Mouse (Mus musculus): ENCODE measurements around the gene Hils1.

The Hils1 gene

DNA sequence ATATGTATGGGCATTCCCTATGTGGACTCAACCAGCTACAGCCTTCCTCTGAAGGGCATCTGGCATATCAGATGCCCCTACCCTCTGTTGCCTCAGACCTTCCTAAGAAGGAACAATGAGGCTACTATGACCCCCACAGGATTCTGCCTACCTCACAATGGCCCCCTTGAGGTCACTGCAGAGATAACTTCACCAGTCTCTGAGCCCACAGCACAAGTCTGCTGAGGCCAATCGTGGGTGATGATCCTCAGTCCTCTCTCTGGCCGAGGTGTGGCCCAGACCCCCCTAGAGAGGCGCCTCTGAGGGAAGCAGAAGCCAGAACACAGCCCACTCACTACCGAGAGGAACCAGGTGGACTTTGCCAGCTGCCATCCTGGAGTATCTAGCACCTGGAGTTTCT lies at the start of gene Hils1:
Gene Hils1 (plus strand): TSS at position 175 of the 400 bp plus-strand sequence.
- no peak for DNase-seq

DNA sequence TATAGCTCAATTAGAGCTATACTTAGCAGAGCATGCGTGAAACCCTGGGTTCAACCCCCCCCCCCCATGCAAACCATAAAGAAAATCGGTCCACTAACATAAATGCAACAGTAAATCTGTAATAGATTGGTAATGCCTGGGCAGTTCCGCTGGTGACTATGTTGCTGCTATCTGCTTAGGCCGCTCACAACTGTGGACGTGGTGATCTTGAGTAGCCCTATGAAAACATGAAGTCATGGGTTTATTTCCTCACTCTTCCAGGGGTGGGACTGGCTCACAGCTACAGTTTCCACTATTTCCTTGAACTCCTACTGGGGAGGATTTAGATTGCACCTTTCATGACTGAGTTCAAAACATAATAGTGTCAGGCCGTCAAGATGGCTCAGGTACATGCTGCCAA lies 49.7 kb upstream of the Hils1 start:
- no peak for DNase-seq

DNA sequence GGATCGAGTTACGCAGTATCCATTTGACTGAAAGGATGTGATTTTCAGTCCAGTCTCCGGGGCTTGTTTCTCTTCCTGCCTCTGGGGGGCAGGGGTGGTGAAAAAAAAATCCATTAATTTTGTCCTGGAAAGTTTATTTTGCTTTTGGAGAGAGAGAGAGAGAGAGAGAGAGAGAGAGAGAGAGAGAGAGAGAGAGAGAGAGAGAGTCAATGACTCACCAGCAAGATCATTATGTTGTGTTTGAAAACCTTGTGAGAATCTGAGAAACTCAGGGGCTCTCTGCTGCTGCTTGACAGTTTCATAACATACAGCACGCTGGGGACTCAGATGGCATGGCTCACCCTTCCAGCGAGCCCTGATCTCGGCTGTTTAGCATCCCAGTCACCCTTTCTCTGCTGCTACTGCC lies 46.4 kb upstream of the Hils1 start:
- no peak for DNase-seq

DNA sequence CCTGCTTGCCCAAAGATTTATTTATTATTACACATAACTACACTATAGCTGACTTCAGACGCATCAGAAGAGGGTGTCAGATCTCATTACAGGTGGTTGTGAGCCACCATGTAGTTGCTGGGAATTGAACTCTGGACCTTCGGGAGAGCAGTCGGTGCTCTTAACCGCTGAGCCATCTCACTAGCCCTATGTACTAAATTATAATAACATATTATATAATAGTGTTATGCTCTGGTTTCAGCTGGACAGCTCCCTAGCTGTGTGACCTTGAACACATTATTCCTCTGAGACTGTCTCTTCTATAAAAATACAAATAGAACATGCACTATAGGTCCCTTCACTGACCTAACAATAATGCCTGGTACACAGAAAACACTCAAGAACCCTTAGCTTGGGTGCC lies 42.4 kb upstream of the Hils1 start:
- DNase-seq: no peak

DNA sequence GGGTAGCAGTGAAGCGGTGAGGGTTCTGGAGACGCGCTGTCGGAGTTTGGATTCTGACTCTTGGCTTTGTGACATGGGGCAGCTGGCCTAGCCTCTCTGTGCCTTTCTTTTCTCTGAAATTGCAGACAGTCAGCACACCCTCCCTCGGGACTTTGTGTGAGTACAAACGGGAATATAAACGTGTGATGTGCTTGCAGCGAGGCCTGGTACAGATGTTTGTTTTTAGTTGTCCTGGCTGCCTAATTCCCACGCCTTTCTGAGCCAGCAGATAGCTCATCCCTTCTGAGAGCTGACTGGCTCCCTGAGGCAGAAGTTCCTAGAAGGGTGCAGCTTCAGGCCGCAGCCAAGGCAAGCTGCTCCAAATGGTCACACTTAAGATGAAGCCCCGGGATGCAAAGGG lies 41.0 kb upstream of the Hils1 start:
- no peak for DNase-seq

DNA sequence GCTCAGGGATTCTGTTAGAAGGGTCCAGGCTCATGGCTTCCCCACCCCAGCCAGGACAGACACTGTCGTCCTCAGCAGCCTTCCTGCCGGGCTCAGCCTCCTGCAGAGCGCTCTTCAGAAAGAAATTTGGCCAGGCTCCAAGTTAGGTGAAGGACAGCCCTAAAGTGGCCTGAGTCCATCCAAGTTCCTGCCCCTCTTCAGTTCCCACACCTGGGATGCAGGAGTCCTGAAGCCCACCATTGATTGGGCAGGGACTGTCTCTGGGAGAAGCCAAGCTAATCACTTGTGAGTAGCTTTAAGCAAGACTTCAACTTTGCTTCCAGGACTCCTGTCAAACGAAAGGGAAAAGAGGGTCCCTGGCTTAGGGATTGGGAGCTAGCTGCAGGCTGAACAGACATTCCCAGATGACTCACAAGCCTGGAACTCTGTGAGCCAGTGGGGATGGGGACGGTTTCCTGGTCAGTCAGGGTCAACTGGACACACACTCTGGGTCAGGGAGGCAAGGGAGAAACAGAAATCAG lies 39.6 kb upstream of the Hils1 start:
- DNase-seq: peak; percentile 46

DNA sequence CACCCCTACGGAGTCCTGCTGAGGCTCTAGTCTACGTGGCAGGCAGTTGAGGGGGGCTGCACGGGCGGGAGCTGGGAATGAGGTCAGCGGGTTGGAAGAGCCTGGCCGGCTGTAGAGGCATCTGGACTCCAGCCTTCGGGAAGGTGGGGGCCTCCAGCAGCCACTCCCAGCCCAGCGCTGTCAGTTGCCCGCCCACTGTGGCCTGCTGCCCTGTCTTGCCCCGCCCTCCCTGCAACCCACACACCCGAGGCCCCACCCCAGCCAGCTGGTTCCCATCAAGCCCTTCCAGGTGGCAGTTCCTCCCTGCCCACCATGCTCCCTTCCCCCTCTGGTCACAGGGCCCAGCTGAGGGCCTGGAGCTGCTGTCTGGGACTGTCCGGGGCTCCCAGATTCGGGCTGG lies 38.6 kb upstream of the Hils1 start:
- DNase-seq: peak; percentile 96

DNA sequence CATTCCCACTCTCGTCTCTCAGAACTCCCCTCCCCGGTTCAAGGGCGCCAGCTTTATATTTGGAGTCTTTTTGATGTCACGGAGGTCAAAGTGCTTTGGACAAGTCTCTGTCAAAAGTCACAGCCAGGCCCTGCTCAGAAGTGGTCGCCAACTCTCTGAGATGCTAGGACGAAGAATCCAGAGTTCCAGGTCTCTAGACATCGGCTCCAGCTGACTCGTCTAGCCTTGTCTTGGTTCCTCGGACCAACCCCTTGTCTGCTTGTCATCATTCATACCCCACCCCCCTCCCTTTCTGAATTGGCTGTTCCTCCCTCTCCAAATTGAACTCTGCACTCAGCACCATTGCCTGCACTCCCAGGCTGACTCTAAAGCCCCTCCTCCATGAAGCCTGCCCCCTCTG lies 37.8 kb upstream of the Hils1 start:
- no peak for DNase-seq

DNA sequence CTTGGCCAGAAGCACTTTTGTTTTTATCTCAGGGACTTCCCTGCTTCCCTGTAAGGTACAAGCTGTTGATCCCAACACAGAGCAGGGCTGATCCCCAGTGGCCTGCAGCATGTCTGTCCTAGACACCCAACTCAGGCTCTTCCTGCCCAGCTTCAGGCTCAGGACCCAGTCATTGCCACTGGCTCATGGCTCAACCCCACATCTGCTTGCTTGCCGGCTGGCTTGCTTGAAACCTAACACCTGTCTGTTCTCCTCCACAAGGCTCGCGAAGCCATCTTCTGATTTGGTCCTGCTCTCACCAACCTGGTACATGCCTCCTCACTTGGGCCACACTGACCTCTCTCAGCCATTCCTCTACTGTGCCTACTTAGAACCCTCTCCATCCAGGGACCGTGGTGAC lies 37.2 kb upstream of the Hils1 start:
- no peak for DNase-seq

DNA sequence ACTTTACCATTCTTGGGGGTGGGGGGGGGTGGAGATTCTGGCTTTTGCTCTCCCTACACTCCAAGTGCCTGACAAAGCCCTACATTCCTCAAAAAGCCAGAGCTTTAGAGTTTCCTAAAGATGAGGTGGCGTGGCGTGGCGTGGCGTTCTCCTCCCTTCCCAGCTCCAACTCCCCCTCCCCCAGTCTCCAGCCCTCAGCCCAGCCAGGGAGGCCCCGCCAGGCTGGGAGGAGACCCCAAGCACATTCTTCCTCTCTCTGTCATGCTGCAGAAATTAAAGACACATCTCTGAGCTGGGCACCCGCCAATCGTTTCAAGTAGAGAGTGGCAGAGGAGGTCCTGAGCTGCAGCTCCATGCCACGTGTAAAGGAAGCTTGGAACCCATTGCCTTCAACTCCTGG lies 33.8 kb upstream of the Hils1 start:
- DNase-seq: no peak

DNA sequence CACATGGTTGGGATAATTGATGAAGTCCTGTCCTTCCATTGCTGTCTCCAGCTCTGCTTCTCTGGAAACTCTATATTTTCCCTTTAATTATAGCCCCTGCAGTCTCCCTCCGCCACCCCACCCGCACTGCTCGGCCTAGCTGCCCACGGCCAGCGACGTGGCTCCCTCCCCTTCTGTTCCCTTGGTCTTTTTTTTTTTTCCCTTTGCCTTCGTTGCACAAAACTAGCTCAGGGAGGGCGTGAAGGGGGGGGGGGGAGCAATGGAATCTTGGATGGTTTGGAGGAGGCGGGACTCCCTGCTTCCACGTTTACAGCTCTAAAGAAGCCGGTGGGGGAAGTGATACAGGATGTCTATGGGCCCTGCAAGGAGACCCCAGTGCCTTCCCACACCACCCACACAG lies 32.9 kb upstream of the Hils1 start:
- no peak for DNase-seq

DNA sequence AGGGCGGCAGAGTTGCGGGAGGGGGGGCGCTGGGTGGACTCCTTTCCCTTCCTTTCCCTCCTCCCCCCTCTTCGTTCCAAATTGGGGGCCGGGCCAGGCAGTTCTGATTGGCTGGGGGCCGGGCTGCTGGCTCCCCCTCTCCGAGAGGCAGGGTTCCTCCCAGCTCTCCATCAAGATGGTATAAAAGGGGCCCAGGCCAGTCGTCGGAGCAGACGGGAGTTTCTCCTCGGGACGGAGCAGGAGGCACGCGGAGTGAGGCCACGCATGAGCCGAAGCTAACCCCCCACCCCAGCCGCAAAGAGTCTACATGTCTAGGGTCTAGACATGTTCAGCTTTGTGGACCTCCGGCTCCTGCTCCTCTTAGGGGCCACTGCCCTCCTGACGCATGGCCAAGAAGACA lies 31.3 kb upstream of the Hils1 start, which contains the start of gene Col1a1:
Gene Col1a1 (plus strand): TSS at position 180 of the 400 bp plus-strand sequence.
- no peak for DNase-seq

DNA sequence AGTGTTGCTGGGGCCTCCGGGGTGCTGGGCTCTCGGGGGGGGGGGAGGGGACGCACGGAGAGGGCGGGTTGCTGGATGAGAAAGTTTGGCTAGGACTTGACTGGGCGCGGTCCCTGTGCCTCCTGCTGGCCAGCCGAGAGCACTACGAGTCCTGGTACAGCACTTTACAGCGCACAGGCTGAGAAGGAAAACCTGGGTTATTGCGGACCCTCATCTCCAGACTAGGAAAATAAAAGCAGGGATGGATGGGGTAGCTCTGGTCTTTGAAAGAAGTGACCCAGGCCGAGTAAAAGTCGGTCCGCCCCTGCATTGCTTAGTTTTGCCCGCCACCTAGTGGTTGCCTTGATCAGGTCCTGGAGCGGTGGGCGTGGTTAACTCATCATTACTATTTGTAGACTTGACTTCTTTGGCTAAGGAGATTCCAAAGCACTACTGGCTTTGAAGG lies 30.5 kb upstream of the Hils1 start:
- DNase-seq: peak; percentile 90

DNA sequence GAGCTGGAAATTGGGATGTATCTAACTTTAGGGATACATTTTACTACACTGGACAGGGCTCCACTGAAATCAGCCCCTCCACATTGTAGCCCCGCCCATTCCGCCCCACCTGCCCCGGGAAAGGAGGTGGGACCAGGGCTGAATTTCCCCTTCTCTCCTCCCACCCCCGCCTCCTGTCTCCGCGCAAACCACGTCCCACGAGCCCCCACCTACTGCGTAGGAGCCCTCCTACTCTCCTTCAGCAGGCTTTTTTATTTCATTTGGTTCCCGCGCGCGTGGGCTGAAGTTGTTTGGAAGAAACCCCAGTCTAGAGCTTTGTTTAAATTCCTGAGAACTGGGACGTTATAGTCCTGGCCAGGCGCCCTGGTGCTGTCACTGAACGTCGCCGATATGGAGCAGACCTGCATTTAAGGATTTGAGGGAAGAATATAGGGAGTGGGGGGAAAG lies 30.0 kb upstream of the Hils1 start:
- no peak for DNase-seq

DNA sequence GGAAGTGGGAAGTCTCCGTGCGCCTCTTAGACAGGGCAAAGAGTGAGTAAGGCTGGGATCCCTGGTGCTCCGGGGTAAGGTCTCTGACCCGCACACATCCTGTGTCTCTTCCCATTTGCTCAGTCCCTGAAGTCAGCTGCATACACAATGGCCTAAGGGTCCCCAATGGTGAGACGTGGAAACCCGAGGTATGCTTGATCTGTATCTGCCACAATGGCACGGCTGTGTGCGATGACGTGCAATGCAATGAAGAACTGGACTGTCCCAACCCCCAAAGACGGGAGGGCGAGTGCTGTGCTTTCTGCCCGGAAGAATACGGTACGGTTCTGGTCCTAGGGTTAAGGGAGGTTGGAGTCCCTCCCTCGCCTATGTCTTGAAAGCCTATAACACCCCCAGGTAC lies 29.6 kb upstream of the Hils1 start:
- peak; percentile 51 for DNase-seq

DNA sequence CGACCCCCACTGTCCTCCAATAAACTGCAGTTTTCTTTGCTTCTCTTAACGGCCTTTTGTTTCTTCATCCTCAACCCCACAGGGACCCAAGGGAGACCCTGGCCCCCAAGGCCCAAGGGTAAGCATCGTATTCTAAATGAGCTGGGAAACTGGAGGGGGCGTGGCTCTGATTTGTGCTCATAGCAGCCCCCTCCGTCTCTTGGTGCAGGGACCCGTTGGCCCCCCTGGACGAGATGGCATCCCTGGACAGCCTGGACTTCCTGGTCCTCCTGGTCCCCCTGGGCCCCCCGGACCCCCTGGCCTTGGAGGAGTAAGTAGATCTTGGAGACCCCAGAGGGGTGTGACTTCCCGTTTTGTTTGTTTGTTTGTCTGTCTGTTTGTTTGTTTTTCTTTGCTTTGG lies 29.1 kb upstream of the Hils1 start:
- DNase-seq: no peak

DNA sequence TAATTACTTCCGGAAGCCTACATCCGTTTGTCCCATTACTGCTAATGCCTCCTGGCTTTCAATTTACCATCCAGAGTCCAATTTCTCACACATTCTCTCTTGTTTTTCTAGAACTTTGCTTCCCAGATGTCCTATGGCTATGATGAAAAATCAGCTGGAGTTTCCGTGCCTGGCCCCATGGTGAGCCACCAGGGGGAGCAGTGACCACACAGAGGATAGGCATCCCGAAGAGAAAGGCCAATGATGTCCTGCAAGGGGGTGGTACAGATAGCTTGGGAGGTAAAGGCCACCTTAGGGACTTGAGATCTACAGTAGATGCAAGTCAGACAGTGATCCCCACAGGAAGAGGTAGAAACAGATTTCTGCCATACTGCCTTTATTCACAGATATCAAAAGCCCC lies 28.1 kb upstream of the Hils1 start:
- peak; percentile 81 for DNase-seq

DNA sequence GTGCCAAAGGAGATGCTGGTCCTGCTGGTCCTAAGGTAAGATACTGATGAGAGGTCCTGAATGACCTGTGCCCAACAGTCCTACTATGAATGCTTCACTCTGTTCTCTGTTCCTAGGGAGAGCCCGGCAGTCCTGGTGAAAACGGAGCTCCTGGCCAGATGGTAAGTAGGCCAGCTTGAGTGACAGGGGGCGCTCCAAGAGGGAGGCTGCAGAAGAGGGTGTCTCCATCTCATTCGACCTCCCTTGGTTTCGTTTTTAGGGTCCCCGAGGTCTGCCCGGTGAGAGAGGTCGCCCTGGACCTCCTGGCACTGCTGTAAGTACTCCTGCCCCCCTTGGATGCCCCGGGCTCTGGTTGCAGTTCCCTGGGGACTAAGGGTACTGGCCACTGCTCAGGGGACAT lies 26.3 kb upstream of the Hils1 start:
- no peak for DNase-seq

DNA sequence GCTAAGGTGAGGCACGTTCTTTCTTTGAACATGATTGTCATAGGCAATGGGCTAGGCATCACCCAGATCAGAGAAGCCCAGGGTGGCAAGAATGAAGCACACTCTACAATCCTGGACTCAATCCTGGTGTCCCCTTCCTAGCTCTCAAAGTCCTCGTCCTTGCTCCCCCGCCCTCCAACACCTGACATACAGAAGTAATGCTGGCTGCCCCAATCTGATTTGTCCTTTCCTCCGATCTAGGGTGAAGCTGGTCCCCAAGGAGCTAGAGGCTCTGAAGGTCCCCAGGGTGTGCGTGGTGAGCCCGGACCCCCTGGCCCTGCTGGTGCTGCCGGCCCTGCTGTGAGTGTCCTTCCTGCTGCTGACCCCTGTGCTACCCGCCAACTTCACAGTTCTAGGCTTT lies 25.6 kb upstream of the Hils1 start:
- no peak for DNase-seq

DNA sequence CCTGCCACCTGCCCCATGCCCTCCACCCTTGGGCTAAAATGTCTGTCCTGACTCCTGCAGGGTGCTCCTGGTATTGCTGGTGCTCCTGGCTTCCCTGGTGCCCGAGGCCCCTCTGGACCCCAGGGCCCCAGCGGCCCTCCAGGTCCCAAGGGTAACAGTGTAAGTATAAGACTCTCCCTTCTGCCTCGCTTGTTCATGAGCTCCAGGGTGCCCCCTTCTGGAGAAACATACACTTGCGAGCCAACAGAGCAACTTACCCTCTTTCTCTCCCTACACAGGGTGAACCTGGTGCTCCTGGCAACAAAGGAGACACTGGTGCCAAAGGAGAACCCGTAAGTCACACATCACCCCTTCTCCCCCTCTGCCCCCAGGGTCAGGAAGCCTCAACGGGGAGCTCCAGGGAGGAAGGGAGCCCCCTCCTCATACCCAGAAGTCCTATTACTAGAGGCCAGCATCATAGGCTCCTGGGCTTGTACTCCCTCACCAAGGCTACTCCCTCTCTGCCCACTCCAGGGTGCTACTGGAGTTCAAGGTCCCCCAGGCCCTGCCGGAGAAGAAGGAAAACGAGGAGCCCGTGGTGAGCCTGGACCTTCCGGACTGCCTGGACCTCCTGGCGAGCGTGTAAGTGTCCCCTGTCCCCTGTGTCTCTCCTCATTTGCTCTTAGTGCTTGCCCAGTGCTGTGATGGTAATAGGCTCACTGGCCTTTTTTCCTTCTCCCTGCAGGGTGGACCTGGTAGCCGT lies 24.9 kb upstream of the Hils1 start:
- DNase-seq: peak; percentile 61

DNA sequence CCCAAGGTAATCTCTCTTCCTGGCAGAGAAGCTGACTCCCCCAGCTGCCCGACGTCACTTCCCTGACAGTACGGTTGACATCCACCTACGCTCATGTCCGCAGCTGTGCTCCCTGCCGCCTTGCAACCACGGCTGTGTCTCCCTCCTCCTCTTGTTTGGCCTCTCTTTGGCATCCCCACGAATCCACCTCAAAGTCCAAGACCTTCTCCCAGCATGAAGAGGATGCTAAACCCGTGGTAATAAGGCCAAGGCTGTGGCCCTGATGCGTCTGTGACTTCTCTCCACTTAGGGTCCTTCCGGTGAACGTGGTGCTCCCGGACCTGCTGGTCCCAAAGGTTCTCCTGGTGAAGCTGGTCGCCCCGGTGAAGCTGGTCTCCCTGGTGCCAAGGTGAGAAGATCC lies 24.3 kb upstream of the Hils1 start:
- no peak for DNase-seq

DNA sequence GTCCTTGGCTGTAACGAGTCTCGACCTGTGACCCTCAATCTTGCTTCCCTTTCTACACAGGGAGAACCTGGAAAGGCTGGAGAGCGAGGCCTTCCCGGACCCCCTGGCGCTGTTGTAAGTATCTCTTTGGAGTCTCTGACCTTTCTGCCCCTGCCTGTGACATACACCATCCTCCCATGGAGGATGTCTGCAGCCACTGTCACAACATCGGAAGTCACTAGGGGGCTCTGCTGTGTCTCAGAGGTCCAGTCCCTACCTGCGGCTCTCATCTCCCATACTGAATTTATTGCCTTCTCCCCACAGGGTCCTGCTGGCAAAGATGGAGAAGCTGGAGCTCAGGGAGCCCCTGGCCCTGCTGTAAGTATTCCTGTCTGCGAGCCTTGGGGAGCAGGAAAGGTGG lies 23.1 kb upstream of the Hils1 start:
- no peak for DNase-seq

DNA sequence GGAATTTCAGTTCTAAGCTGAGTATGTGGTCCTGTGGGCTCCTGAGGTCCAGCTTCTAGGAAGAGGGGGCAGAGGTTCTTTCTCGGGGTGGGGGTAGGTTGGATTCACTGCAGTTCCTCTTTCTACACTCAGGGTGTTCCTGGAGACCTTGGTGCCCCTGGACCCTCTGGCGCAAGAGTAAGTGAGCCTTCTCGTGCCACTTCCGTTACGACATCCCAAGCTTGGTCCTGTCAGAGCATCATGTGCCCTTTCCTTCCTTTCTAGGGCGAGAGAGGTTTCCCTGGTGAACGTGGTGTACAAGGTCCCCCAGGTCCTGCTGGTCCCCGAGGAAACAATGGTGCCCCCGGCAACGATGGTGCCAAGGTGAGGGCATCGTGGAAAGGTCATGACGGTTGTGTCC lies 22.2 kb upstream of the Hils1 start:
- DNase-seq: no peak

DNA sequence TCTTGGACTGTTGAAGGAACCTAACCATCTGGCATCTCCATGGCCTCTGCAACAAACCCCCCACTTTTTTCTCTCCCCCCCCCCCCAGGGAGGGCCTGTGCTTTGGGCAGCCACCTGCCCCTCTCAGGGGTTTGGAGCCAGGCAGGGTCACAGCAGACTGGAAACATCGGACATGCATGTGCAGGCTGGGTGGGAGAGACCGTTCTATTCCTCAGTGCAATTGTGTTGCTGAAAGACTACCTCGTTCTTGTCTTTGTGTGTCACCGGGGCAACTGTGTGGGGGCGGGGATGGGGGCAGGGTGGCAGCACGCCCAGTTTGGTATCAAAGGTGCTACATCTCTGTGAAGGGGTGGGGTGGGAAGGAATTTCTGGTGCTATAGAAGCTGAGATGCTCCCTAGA lies 15.2 kb upstream of the Hils1 start:
- DNase-seq: no peak

DNA sequence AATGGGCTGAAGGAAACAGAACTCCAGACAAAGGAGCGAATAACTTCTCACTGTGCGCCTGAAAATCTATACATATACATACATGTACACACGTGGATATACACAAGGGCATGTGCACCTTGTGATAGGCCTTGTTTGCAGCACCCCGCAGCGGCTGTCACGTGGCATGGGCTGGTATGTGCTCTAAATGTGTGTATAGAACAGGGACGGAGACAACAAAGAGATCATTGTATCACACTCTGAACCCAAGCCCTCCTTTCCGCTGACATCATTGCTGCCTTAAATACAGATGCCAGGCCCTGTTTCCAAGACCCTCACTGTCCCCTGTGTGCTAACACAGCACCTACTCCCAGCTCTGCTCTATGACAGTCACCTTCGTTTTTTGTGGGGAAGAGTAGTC lies 12.3 kb upstream of the Hils1 start:
- peak; percentile 87 for DNase-seq

Measured in retina, postnatal 1 day (tissue).